Mouse (Mus musculus) bone marrow, adult 2 months (tissue): Measurements from ENCODE around the gene Bin2.

Source experiments
- CTCF ChIP-seq: fragments of 200-500 bp; IDR thresholded peaks from 2 replicates; pipeline ENCODE4 v1.5.1; 2011; ENCODE audit warnings: low read length, control low read depth; ENCODE audit not compliant: control insufficient read depth, insufficient read depth
- POLR2A ChIP-seq: fragments of 200-500 bp; IDR thresholded peaks from 2 replicates; pipeline ENCODE4 v1.6.1; 2011; ENCODE audit warnings: low read depth, mild to moderate bottlenecking, control low read depth, low read length, borderline replicate concordance; ENCODE audit not compliant: control insufficient read depth

DNA sequence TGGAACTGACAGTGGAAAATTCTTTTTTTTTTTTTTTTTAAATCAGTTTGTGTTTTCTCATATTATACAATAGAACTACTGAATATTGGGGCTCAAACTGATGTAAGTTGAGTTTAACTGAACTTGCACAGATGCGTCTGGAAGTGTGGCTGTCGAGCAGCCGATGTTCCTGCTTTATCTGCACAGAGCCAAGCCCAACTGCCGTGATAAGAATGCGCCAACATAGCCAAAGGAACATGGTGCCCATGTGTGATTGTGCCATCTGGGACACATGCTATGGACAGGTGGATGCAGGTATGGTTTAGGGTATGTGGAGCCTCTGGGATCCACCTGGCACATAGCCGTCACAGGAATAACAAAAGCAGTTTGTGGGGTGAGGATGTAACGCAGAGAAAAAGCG is 16.5 kb upstream of the Bin2 start:
- TF ChIP-seq CTCF (no peak), POLR2A (no peak)
